In genomic region chr19:56397663-56398527, GRCm38 (mm10) we compare ENCODE assay signal across 8 mouse cellular contexts. TPM values are rescaled to one million over a fixed set of nuclear protein-coding genes. Genes with fewer than 3 reads are reported as not detected.
DNase-seq lines count a peak whose midpoint lies in the region.

No protein-coding gene starts in this region.

- peaks cover 4% of the 10 kb centered on the region; the same call in 1 of the 2 replicates for H3K36me3 ChIP-seq in heart, embryonic 10.5 days
- H3K36me3 ChIP-seq in hindbrain, embryonic 10.5 days, result no peaks in the 10 kb centered on the region
- H3K36me3 ChIP-seq in megakaryocyte, embryonic 14.5 days (replicated peaks; ENCODE audit: low read length), result peaks cover 27% of the 10 kb centered on the region

- peak overlapping the region; percentile 97 for H3K27ac ChIP-seq in heart, embryonic 10.5 days
- H3K27ac ChIP-seq in hindbrain, embryonic 10.5 days, result peak overlapping the region; percentile 92

- no peaks in the 10 kb centered on the region for H3K9me3 ChIP-seq in heart, embryonic 10.5 days
- H3K9me3 ChIP-seq in hindbrain, embryonic 10.5 days, result no peaks in the 10 kb centered on the region
- H3K9me3 ChIP-seq in megakaryocyte, embryonic 14.5 days, result no peaks in the 10 kb centered on the region

- peaks cover 49% of the 10 kb centered on the region for H3K4me1 ChIP-seq in heart, embryonic 10.5 days
- peaks cover 20% of the 10 kb centered on the region for H3K4me1 ChIP-seq in hindbrain, embryonic 10.5 days (replicated peaks)
- H3K4me1 ChIP-seq in megakaryocyte, embryonic 14.5 days, result peaks cover 77% of the 10 kb centered on the region

- WGBS in heart, embryonic 10.5 days, result 46% methylated on average over 11 of the region's 11 CpGs
- 69% methylated on average over 11 of the region's 11 CpGs for WGBS in hindbrain, embryonic 10.5 days

- DNase-seq in heart, embryonic 10.5 days (ENCODE audit: low spot score), result no peak
- no peak for DNase-seq in heart, adult 9 months (ENCODE audit: low spot score in 2 of 2)
- peak; percentile 73 for DNase-seq in MEL-GATA-1-ER (ENCODE audit: extremely low read depth, low read depth)
- no peak for DNase-seq in hindbrain, embryonic 10.5 days (ENCODE audit: low spot score)
- no peak for DNase-seq in Muller cell, postnatal 12 days (ENCODE audit: inconsistent ontology term)
- no peak for DNase-seq in cerebellum, postnatal 10 days
- DNase-seq in thymus, postnatal 25 days, result no peak

- H3K4me3 ChIP-seq in heart, embryonic 10.5 days, result peak overlapping the region; percentile 78
- peak overlapping the region; percentile 69 for H3K4me3 ChIP-seq in hindbrain, embryonic 10.5 days
- peak overlapping the region; percentile 96 for H3K4me3 ChIP-seq in megakaryocyte, embryonic 14.5 days (replicated peaks)

- peaks cover 13% of the 10 kb centered on the region for H3K27me3 ChIP-seq in heart, embryonic 10.5 days (ENCODE audit: insufficient read depth, poor library complexity, severe bottlenecking)
- H3K27me3 ChIP-seq in hindbrain, embryonic 10.5 days (ENCODE audit: insufficient read depth, poor library complexity, severe bottlenecking), result peaks cover 51% of the 10 kb centered on the region
- no peaks in the 10 kb centered on the region for H3K27me3 ChIP-seq in megakaryocyte, embryonic 14.5 days (replicated peaks)

RNA-seq across cellular contexts. Expression of gene Casp7, which starts 1.0 kb away (rescaled TPM):
- polyA plus RNA-seq in heart, embryonic 10.5 days (2016; fragmentation: Nextera tagmentation; extraction: Ambion mirVana), result 25.1 and 31.6 TPM in 2 replicates
- polyA plus RNA-seq in hindbrain, embryonic 10.5 days (2016; fragmentation: Nextera tagmentation; extraction: Ambion mirVana), result 15.4 and 15.7 TPM in 2 replicates
- 2.5 and 2.6 TPM in 2 replicates for polyA plus RNA-seq in megakaryocyte, embryonic 14.5 days (2012; ENCODE audit: insufficient read depth, low replicate concordance)

RNA-seq across cellular contexts. Expression of gene Nrap, which starts 8.1 kb away (rescaled TPM):
- 3.4 and 11.9 TPM in 2 replicates for polyA plus RNA-seq in heart, embryonic 10.5 days (2016; fragmentation: Nextera tagmentation; extraction: Ambion mirVana)
- polyA plus RNA-seq in hindbrain, embryonic 10.5 days (2016; fragmentation: Nextera tagmentation; extraction: Ambion mirVana), result 0.05 and 0.08 TPM in 2 replicates
- not detected in 2 replicates for polyA plus RNA-seq in megakaryocyte, embryonic 14.5 days (2012; ENCODE audit: insufficient read depth, low replicate concordance)
